Mouse (Mus musculus) G1E (cell line): ENCODE data around the gene Ifna12. TPM values are rescaled to one million over a fixed set of nuclear protein-coding genes. Genes with fewer than 3 reads are reported as not detected.
"Not testable (repeated sequence)": the region's sequence is repeated elsewhere in the genome, so short reads cannot be mapped to it uniquely, and the experiment has no call there.

ENCODE experiments used
- ATAC-seq: 2 replicates; pipeline ENCODE4 v1.8.0; 2016; ENCODE audit warnings: mild to moderate bottlenecking; ENCODE audit not compliant: insufficient number of reproducible peaks, poor library complexity, low FRiP score, severe bottlenecking; ENCODE audit errors: extremely low read depth
- DNase-seq: peaks from one replicate; pipeline ENCODE4 v3.0.0; 2012; ENCODE audit warnings: low spot score
- H3K27me3 ChIP-seq: 2 replicates; pipeline ENCODE4 v1.6.1; 2012; ENCODE audit warnings: mild to moderate bottlenecking, low read length, inconsistent platforms; ENCODE audit not compliant: insufficient read depth
- H3K36me3 ChIP-seq: replicated peaks from 2 replicates; pipeline ENCODE3; 2012; ENCODE audit warnings: mild to moderate bottlenecking, inconsistent platforms
- H3K4me1 ChIP-seq: 2 replicates; pipeline ENCODE4 v1.6.1; 2012; ENCODE audit warnings: low read depth, low read length, inconsistent platforms, mixed read lengths; ENCODE audit not compliant: insufficient read depth
- H3K4me3 ChIP-seq: 2 replicates; pipeline ENCODE4 v1.5.1; 2012; ENCODE audit warnings: low read depth, mild to moderate bottlenecking, inconsistent platforms, low read length, moderate library complexity, mixed read lengths
- H3K9me3 ChIP-seq: replicated peaks from 2 replicates; pipeline ENCODE4 v1.6.1; 2012; ENCODE audit warnings: inconsistent platforms
- CTCF ChIP-seq: IDR thresholded peaks from 2 replicates; pipeline ENCODE4 v1.5.1; 2012; ENCODE audit warnings: low read depth, low read length, inconsistent platforms, mixed read lengths
- GATA1 ChIP-seq: IDR thresholded peaks from 2 replicates; pipeline ENCODE4 v1.6.1; 2012; ENCODE audit warnings: borderline replicate concordance, low read length, inconsistent platforms, mixed read lengths
- GATA2 ChIP-seq: IDR thresholded peaks from 2 replicates; pipeline ENCODE4 v1.6.1; 2012; ENCODE audit warnings: low read depth, low read length, inconsistent platforms, borderline replicate concordance
- POLR2AphosphoS5 ChIP-seq: IDR thresholded peaks from 2 replicates; pipeline ENCODE4 v1.6.1; 2012; ENCODE audit warnings: low read depth, low read length, inconsistent platforms; ENCODE audit not compliant: insufficient replicate concordance
- TAL1 ChIP-seq: conservative IDR thresholded peaks from 2 replicates; pipeline ENCODE4 v1.6.1; 2012; ENCODE audit warnings: low read depth, low read length, inconsistent platforms, mixed read lengths
- polyA plus RNA-seq: library from polyadenylated mRNA; stranded (reverse); fragments of >175 nt; gene quantifications from 2 replicates; pipeline ENCODE4 v1.2.3, GENCODE M21; 2012
- total RNA-seq, 2 experiments: library from RNA; stranded (forward) in 1 of 2; stranded (reverse) in 1 of 2; fragments of 200-1000 nt in 1 of 2; fragments of >200 nt in 1 of 2; fragmentation: Nextera tagmentation in 1 of 2; gene quantifications; 2 replicates each; pipeline ENCODE4 v1.2.3; 2014 to 2017

Ifna12 gene
- total and polyA plus RNA-seq, 3 experiments: not detected

DNA sequence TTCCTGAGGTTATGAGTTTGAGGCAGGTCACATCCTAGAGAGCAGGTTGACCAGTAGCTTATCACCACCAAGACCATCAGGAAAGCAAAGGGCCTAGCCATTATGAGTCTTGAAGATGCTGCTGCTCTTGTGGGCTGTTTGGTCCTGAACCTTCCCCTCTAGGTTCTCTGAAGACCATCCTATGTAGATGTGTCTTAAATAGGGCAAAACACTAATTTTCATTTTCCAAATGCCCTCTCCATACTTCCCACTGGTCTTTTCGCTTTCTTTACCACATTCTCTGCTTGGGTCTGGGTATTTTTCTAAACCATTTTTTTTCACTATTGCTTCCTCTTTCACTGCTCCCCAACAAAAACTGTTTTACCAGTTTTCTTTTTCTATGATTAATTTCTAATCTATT, 10.9 kb downstream of the Ifna12 start, which contains the start of gene Ifna9:
Gene Ifna9 (minus strand): TSS at position 101 of the 400 bp plus-strand sequence.
- no peak for DNase-seq
- Histone ChIP-seq H3K4me3 (no peak within 1 kb of the TSS), H3K27me3 (no peaks in the 10 kb centered on the region), H3K4me1 (no peaks in the 10 kb centered on the region), H3K36me3 (no peaks in the 10 kb centered on the region), H3K9me3 (no peaks in the 10 kb centered on the region)
- ATAC-seq: no peak
- no peak for TF ChIP-seq GATA1

DNA sequence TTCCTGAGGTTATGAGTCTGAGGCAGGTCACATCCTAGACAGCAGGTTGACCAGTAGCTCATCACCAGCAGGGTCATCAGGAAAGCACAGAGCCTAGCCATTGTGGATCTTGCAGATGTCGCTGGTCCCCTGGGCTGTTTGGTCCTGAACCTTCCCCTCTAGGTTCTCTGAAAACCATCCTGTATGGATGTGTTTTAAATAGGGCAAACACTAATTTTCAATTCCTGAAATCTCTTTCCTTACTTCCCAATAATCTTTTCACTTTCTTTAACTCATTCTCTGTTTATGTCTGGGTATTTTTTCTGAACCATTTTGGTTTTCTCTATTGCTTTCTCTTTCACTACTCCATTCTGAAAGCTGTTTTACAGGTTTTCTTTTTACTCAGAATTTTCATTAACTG, 31.5 kb downstream of the Ifna12 start, which contains the start of gene Ifna14:
Gene Ifna14 (minus strand): TSS at position 101 of the 400 bp plus-strand sequence.
- Histone ChIP-seq H3K36me3 (no peaks in the 10 kb centered on the region), H3K4me1 (no peaks in the 10 kb centered on the region), H3K9me3 (no peaks in the 10 kb centered on the region), H3K4me3 (no peak within 1 kb of the TSS), H3K27me3 (peaks cover 8% of the 10 kb centered on the region; the same call in 1 of the 2 replicates)
- TF ChIP-seq CTCF (no peak), GATA2 (no peak), POLR2AphosphoS5 (no peak), GATA1 (no peak), TAL1 (no peak)
- DNase-seq (no peak), ATAC-seq (no peak)

DNA sequence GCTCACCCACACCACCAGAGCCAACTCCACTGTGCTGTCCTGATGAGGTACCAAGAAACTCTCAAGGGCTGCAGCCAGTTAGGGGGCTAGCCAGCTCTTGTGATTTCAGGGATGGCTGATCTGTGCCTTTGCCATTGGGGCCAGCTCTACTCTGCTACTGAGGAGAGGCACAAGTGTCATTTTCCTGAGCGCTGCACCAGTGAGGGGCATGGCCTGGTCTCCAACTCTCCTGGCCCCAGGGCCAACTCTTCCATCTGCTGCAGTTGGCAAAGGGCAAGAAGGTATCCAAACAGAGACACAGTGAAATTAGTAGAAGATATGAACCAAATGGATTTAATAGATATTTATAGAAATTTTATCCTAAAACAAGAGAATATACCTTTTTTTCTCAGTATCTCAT, 41.4 kb downstream of the Ifna12 start:
- Histone ChIP-seq H3K4me3 (no peak overlapping the region), H3K9me3 (no peaks in the 10 kb centered on the region), H3K4me1 (no peaks in the 10 kb centered on the region), H3K27me3 (peaks cover 6% of the 10 kb centered on the region; the same call in 1 of the 2 replicates), H3K36me3 (no peaks in the 10 kb centered on the region)
- DNase-seq (no peak), ATAC-seq (no peak)
- TF ChIP-seq GATA1 (no peak), POLR2AphosphoS5 (no peak), CTCF (no peak), TAL1 (no peak), GATA2 (no peak)

DNA sequence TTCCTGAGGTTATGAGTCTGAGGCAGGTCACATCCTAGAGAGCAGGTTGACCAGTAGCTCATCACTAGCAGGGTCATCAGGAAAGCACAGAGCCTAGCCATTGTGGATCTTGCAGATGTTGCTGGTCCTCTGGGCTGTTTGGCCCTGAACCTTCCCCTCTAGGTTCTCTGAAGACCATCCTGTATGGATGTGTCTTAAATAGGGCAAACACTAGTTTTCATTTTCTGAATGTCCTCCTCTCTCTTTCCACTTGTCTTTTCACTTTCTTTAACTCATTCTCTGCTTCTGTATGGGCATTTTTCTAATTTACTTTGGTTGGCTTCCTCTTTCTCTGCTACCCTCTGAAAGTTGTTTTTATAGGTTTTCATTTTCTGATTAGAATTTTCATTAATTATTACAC, 45.0 kb downstream of the Ifna12 start, which contains the start of gene Ifna15:
Gene Ifna15 (minus strand): TSS at position 101 of the 400 bp plus-strand sequence.
- H3K9me3 ChIP-seq, ATAC-seq, H3K36me3 ChIP-seq: not testable (repeated sequence)

More for the DNA sequence above, 45.0 kb downstream of the Ifna12 start, which contains the start of gene Ifna15:
- H3K4me3 ChIP-seq, DNase-seq, H3K4me1 ChIP-seq, H3K27me3 ChIP-seq: not testable (repeated sequence)

Other genes starting within 250 kb of the Ifna12 start
Only the 20 nearest of the 32 such genes appear.
- 0.44 TPM in 1 of 2 replicates, not detected in the other for gene Hacd4, start 164.4 kb downstream of the Ifna12 start, total RNA-seq (2014; fragmentation: Nextera tagmentation)
- gene Hacd4, start 164.4 kb downstream of the Ifna12 start, total RNA-seq (2017): 0.52 and 0.76 TPM in 2 replicates
- not detected in 2 replicates for gene Hacd4, start 164.4 kb downstream of the Ifna12 start, polyA plus RNA-seq
- not detected in 2 replicates for gene Ifnb1, start 80.6 kb downstream of the Ifna12 start, total RNA-seq (2014; fragmentation: Nextera tagmentation)
- gene Ifnb1, start 80.6 kb downstream of the Ifna12 start, total RNA-seq (2017): not detected in 2 replicates
- gene Ifnb1, start 80.6 kb downstream of the Ifna12 start, polyA plus RNA-seq: not detected in 2 replicates
- not detected in 2 replicates for gene Ifna15, start 45.1 kb downstream of the Ifna12 start, total RNA-seq (2014; fragmentation: Nextera tagmentation)
- not detected in 2 replicates for gene Ifna15, start 45.1 kb downstream of the Ifna12 start, total RNA-seq (2017)
- gene Ifna15, start 45.1 kb downstream of the Ifna12 start, polyA plus RNA-seq: not detected in 2 replicates
- not detected in 2 replicates for gene Ifna14, start 31.6 kb downstream of the Ifna12 start, total RNA-seq (2014; fragmentation: Nextera tagmentation)
- 0.44 TPM in 1 of 2 replicates, not detected in the other for gene Ifna14, start 31.6 kb downstream of the Ifna12 start, total RNA-seq (2017)
- not detected in 2 replicates for gene Ifna14, start 31.6 kb downstream of the Ifna12 start, polyA plus RNA-seq
- not detected in 2 replicates for gene Ifna9, start 11.0 kb downstream of the Ifna12 start, total RNA-seq (2014; fragmentation: Nextera tagmentation)
- 0.29 TPM in 1 of 2 replicates, not detected in the other for gene Ifna9, start 11.0 kb downstream of the Ifna12 start, total RNA-seq (2017)
- gene Ifna9, start 11.0 kb downstream of the Ifna12 start, polyA plus RNA-seq: not detected in 2 replicates
- not detected in 2 replicates for gene C87499, start 31.0 kb upstream of the Ifna12 start, total RNA-seq (2014; fragmentation: Nextera tagmentation)
- gene C87499, start 31.0 kb upstream of the Ifna12 start, total RNA-seq (2017): 0.22 and 0.46 TPM in 2 replicates
- not detected in 2 replicates for gene C87499, start 31.0 kb upstream of the Ifna12 start, polyA plus RNA-seq
- not detected in 2 replicates for gene Ifna13, start 41.1 kb upstream of the Ifna12 start, total RNA-seq (2014; fragmentation: Nextera tagmentation)
- not detected in 2 replicates for gene Ifna13, start 41.1 kb upstream of the Ifna12 start, total RNA-seq (2017)
- not detected in 2 replicates for gene Ifna13, start 41.1 kb upstream of the Ifna12 start, polyA plus RNA-seq
- gene Ifna16, start 73.5 kb upstream of the Ifna12 start, total RNA-seq (2014; fragmentation: Nextera tagmentation): not detected in 2 replicates
- not detected in 2 replicates for gene Ifna16, start 73.5 kb upstream of the Ifna12 start, total RNA-seq (2017)
- not detected in 2 replicates for gene Ifna16, start 73.5 kb upstream of the Ifna12 start, polyA plus RNA-seq
- gene Ifna2, start 80.5 kb upstream of the Ifna12 start, total RNA-seq (2014; fragmentation: Nextera tagmentation): not detected in 2 replicates
- not detected in 2 replicates for gene Ifna2, start 80.5 kb upstream of the Ifna12 start, total RNA-seq (2017)
- not detected in 2 replicates for gene Ifna2, start 80.5 kb upstream of the Ifna12 start, polyA plus RNA-seq
- gene Ifnab, start 88.0 kb upstream of the Ifna12 start, total RNA-seq (2014; fragmentation: Nextera tagmentation): not detected in 2 replicates
- gene Ifnab, start 88.0 kb upstream of the Ifna12 start, total RNA-seq (2017): not detected in 2 replicates
- gene Ifnab, start 88.0 kb upstream of the Ifna12 start, polyA plus RNA-seq: not detected in 2 replicates
- gene Gm26566, start 118.4 kb upstream of the Ifna12 start, total RNA-seq (2014; fragmentation: Nextera tagmentation): not detected in 2 replicates
- 0.33 and 0.46 TPM in 2 replicates for gene Gm26566, start 118.4 kb upstream of the Ifna12 start, total RNA-seq (2017)
- 0.08 and 0.22 TPM in 2 replicates for gene Gm26566, start 118.4 kb upstream of the Ifna12 start, polyA plus RNA-seq
- gene Klhl9, start 119.1 kb upstream of the Ifna12 start, total RNA-seq (2014; fragmentation: Nextera tagmentation): 63.5 and 64.7 TPM in 2 replicates
- 95.4 and 115 TPM in 2 replicates for gene Klhl9, start 119.1 kb upstream of the Ifna12 start, total RNA-seq (2017)
- gene Klhl9, start 119.1 kb upstream of the Ifna12 start, polyA plus RNA-seq: 5.6 and 6.3 TPM in 2 replicates
- gene Gm13271, start 151.5 kb upstream of the Ifna12 start, total RNA-seq (2014; fragmentation: Nextera tagmentation): not detected in 2 replicates
- gene Gm13271, start 151.5 kb upstream of the Ifna12 start, total RNA-seq (2017): not detected in 2 replicates
- not detected in 2 replicates for gene Gm13271, start 151.5 kb upstream of the Ifna12 start, polyA plus RNA-seq
- not detected in 2 replicates for gene Gm13283, start 156.7 kb upstream of the Ifna12 start, total RNA-seq (2014; fragmentation: Nextera tagmentation)
- gene Gm13283, start 156.7 kb upstream of the Ifna12 start, total RNA-seq (2017): not detected in 2 replicates
- not detected in 2 replicates for gene Gm13283, start 156.7 kb upstream of the Ifna12 start, polyA plus RNA-seq
- gene Gm13290, start 170.5 kb upstream of the Ifna12 start, total RNA-seq (2014; fragmentation: Nextera tagmentation): not detected in 2 replicates
- gene Gm13290, start 170.5 kb upstream of the Ifna12 start, total RNA-seq (2017): not detected in 2 replicates
- gene Gm13290, start 170.5 kb upstream of the Ifna12 start, polyA plus RNA-seq: not detected in 2 replicates
- not detected in 2 replicates for gene Gm13289, start 173.5 kb upstream of the Ifna12 start, total RNA-seq (2014; fragmentation: Nextera tagmentation)
- gene Gm13289, start 173.5 kb upstream of the Ifna12 start, total RNA-seq (2017): not detected in 2 replicates
- gene Gm13289, start 173.5 kb upstream of the Ifna12 start, polyA plus RNA-seq: not detected in 2 replicates
- gene Gm13272, start 176.5 kb upstream of the Ifna12 start, total RNA-seq (2014; fragmentation: Nextera tagmentation): not detected in 2 replicates
- 0.29 TPM in 1 of 2 replicates, not detected in the other for gene Gm13272, start 176.5 kb upstream of the Ifna12 start, total RNA-seq (2017)
- not detected in 2 replicates for gene Gm13272, start 176.5 kb upstream of the Ifna12 start, polyA plus RNA-seq
- not detected in 2 replicates for gene Ifnz, start 178.8 kb upstream of the Ifna12 start, total RNA-seq (2014; fragmentation: Nextera tagmentation)
- gene Ifnz, start 178.8 kb upstream of the Ifna12 start, total RNA-seq (2017): not detected in 2 replicates
- gene Ifnz, start 178.8 kb upstream of the Ifna12 start, polyA plus RNA-seq: not detected in 2 replicates
- not detected in 2 replicates for gene Gm13276, start 182.3 kb upstream of the Ifna12 start, total RNA-seq (2014; fragmentation: Nextera tagmentation)
- not detected in 2 replicates for gene Gm13276, start 182.3 kb upstream of the Ifna12 start, total RNA-seq (2017)
- not detected in 2 replicates for gene Gm13276, start 182.3 kb upstream of the Ifna12 start, polyA plus RNA-seq
- gene Gm13277, start 185.3 kb upstream of the Ifna12 start, total RNA-seq (2014; fragmentation: Nextera tagmentation): not detected in 2 replicates
- not detected in 2 replicates for gene Gm13277, start 185.3 kb upstream of the Ifna12 start, total RNA-seq (2017)
- not detected in 2 replicates for gene Gm13277, start 185.3 kb upstream of the Ifna12 start, polyA plus RNA-seq